Mouse (Mus musculus) inflammation-experienced regulatory T-cells, adult 6 months (primary cell): ENCODE results near the gene Sfrp5. TPM values are rescaled to one million over a fixed set of nuclear protein-coding genes. Genes with fewer than 3 reads are reported as not detected.

Experiments
- polyA plus RNA-seq, 3 experiments: library from polyadenylated mRNA; unstranded; fragments of 100-300 nt; shearing (Covaris generic); gene quantifications; one replicate each; pipeline ENCODE4 v1.2.1; 2017

Gene Sfrp5
- polyA plus RNA-seq, 3 experiments from 2014 or later: not detected

Other genes with a start within 250 kb of the Sfrp5 start
- gene Mms19, start 221.1 kb downstream of the Sfrp5 start, polyA plus RNA-seq: 10 to 100 TPM; 58.6 to 97.5 (median 79.2) TPM
- 1 to 10 TPM; 1.1 to 4.7 (median 3.9) TPM for gene Ubtd1, start 220.5 kb downstream of the Sfrp5 start, polyA plus RNA-seq
- not detected for gene Ankrd2, start 166.3 kb downstream of the Sfrp5 start, polyA plus RNA-seq
- not detected for gene Hoga1, start 156.6 kb downstream of the Sfrp5 start, polyA plus RNA-seq
- not detected for gene 4933411K16Rik, start 150.0 kb downstream of the Sfrp5 start, polyA plus RNA-seq
- gene Morn4, start 115.9 kb downstream of the Sfrp5 start, polyA plus RNA-seq: under 1 TPM; 0.55 to 0.75 (median 0.65) TPM
- 10 to 100 TPM in 2 of 3 experiments, 1 to 10 TPM in 1; 8.1 to 16.7 (median 11.9) TPM for gene Pi4k2a, start 111.8 kb downstream of the Sfrp5 start, polyA plus RNA-seq
- 10 to 100 TPM in 1 of 3 experiments, 1 to 10 TPM in 2; 6.1 to 12.0 (median 6.8) TPM for gene Avpi1, start 73.2 kb downstream of the Sfrp5 start, polyA plus RNA-seq
- 1 to 10 TPM; 2.9 to 8.7 (median 6.9) TPM for gene Marveld1, start 54.9 kb downstream of the Sfrp5 start, polyA plus RNA-seq
- 10 to 100 TPM; 12.1 to 18.8 (median 17.9) TPM for gene Zfyve27, start 38.3 kb downstream of the Sfrp5 start, polyA plus RNA-seq
- gene Golga7b, start 45.3 kb upstream of the Sfrp5 start, polyA plus RNA-seq: not detected
- not detected for gene Crtac1, start 229.5 kb upstream of the Sfrp5 start, polyA plus RNA-seq